Mouse (Mus musculus) naive thymus-derived CD4-positive, alpha-beta T cell, adult 2 months (primary cell): ENCODE measurements at regions not wholly inside any gene's neighbourhood (a gene's known extent, or its start where the extent isn't known, plus 50 kb on each side); places are given as distances from the start of the nearest gene placed in this dataset.

Source experiments
- DNase-seq: peaks from one replicate; pipeline ENCODE4 v3.0.0-alpha.2; 2011; ENCODE audit warnings: low read depth

DNA sequence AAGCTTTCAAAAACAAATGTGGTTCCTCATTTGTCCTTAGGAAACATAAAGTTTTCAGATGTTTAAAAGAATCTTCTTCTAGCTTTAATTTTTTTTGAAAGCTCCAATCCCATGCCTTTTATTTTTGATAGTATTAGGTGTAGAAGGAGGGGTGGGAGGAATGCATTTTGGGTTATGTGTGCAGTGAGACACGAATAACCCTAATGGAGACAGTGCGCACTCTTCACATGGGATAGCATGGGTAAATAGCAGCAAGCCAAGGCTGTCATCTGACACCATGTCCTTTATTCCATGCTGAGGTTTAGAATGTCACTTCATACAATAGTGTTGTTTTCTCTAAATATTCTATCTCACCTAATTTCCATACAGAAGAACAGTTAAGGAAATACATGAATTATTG lies 60.7 kb upstream of the Ifne start:
- DNase-seq, result no peak

DNA sequence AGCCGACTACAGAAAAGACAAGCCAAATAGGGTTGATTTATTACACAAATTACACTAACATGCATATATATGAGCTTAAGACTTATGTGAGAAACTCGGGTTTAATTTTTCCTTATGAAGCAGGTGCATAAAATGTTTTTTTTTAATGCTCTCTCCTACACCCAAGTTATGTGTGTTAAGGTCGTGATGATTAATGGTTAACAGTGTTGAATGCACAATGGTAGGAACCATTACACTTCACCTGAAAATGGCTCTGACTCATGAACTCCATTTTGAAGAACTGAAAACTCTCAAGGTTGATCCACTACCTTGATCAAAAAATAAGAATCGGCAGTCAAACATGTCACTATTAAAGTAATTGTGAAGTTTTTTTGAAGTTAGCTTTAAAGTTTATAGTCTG lies 59.4 kb upstream of the Ifne start:
- no peak for DNase-seq

DNA sequence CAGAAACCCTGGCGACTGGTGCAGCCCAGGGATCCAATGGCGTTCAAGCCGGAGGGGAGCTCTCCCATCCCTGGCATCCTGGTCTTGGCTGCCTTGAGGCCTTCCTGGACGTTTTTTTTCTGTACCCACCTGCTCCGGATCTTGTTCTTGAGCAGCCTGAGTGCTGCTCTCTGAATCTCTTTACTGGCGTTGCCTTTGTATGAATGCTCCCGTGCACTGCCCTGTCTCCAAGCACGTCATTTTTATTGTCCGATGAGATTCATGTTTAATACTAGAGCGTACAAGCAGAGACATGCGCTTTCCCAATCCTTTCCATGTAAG lies 58.7 kb upstream of the Ifne start:
- DNase-seq, result no peak

DNA sequence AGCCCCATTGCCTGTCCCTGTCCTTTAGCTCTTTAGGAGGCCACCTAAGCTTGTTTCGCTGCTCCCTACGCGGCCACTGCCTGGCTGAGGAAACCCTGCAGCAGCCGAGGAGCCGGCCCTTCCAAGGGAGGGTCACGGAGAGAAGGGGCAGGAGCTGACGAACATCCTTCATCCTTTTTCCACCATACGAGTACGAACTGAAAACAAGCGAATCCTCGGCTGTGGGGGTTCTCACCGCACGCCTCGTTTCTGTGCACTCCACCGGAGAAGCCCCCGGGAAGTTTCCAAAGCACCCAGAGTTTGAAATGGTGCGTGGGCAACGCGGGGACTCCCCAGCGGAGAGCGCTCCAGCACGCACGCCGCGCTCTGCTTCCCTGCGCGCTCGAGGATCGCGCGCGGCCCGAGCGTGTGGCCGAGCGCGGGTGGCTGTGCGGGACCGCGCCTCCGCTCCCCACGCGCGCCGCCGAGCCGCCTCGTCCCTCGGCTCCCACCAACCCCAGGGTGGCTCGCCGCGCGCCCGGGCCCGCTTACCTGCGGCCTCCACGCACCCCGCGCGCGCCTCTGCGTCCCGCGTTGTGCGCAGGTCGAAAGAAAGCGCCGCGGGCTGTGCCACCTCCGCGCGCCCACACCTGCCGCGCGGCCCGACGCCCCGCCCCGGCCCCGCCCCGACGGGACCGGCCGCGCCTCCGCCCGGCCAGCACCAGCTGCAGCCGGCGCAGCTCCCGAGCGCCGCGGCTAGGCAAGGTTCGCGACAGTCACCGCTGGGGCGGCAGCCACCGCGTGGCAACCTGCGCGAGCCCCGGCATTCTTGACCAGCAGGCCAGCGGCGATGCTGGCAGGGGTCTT lies 58.1 kb upstream of the Ifne start:
- peak; percentile 47 for DNase-seq

DNA sequence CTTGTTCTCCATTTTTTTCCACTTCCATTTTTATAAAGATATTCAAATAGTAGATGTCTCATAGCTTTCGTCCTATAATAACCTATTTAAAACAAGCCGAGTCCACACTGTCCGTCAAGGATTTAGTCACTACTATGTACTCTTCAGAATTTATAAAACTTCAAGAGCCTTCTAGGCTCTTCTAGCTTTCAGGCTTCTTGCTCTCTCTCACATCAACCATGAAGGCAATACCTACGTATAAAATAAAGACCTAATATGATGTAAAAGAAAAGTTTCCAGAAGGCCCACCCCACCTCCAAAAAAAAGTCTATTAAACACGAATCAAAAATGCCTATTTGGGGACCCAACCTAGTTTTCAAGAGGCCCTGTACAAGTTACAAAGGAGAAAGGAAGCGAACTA lies 57.0 kb upstream of the Ifne start:
- DNase-seq, result peak; percentile 2

DNA sequence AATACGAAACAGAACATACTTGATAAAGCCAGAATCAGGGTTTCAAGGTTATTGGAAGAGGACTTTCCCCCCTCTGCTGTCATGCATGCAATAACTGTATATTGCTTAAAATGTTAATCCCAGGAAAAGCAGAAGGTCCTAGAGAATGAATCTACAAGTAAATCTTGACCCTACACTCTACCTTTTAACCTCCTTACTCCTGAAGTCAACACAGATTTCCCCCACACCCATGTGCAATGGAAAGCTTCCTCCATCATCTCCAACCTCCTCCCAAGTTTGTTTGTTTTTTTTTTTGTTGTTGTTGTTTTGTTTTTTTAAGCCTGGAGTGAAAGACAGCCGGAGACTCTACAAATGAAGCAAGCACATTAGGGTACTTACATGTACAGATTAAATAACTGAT lies 55.9 kb upstream of the Ifne start:
- DNase-seq, result no peak

DNA sequence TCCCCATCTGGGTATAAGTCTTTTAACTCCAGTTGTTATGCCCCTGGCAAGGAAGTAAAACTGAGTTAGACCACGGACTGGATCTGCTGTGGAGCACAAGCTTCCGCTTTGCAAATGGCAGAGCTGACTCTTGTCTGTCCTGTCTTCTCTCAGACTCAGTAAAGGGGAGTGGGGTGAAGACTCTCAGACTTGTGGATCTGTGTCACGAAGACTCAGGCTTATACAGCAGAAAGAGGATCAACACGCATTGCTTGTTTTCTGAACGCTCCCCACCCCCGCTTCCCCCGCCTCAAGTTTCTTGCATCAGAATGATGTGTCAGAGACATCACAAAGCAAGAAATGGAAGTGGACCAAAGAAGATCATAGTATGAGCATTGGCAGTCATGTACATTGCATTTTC lies 55.3 kb upstream of the Ifne start:
- no peak for DNase-seq

DNA sequence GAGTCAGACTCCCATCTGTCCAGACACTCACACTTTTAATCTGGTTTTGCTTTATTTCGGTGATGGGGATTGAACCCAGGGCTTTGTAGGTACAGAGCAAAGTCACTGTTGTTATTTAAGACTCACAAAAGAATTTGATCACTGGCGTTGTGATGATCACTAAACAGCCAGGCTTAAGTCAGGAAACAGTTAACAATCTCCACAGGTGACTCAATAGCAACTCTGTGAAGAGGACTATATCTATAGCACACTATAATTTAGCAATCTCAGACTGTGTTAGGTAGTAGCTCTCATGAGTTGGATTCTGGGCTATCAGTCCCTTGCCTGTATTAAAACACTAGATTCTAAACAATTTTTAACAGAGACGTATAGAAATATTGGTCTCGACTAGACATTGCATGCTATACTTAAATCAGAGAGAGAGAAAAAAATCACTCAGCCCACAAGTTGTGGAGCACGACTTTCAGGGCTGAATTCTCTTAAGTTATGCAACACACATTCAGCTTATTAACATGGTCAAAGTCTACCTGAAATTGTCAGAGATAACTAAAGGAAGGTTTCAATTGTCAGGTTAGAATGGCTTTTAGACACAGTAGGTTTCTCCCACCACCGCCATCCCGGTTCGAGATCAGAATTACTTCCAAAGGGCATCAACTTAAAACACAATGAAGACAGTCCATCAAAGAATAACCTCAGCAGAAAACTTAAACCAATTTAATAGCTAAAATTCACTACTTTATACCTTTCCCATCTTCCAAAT lies 54.4 kb upstream of the Ifne start:
- no peak for DNase-seq

DNA sequence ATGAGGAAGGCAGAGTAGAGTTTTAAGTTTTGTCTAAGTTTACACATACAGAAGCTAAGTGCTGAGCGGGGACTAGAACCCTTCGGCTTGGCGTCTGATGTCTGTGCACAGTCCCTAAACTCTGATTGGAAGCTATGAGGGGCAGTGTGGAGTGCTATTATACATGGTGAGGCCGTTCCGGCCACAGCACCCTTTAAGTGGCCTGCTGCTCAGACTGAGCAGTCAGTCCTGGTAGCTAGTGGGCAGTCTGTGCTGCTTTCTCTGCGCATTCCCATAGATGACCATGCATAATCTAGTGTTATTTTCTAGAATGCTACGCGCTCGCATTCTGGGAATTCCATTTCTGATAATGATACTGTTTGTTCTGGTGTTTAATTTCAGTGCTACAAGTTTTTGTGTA lies 51.2 kb upstream of the Ifne start:
- no peak for DNase-seq
